Mouse (Mus musculus) adrenal gland, postnatal 36 days (tissue): Measurements from ENCODE around the gene Mylk4. TPM values are rescaled to one million over a fixed set of nuclear protein-coding genes. Genes with fewer than 3 reads are reported as not detected.
A peak's percentile ranks its signal among the peaks of the same experiment; 100 is the strongest.

Experiments
- DNase-seq, 2 experiments: peaks; one replicate each; pipeline ENCODE4 v3.0.0; 2021; ENCODE audit warnings: mixed read lengths in 1 of 2
- total RNA-seq, 2 experiments: library from RNA; stranded (reverse); gene quantifications; 2 replicates each; pipeline ENCODE4 v1.2.3; 2021

Gene Mylk4
- total RNA-seq, 2 experiments from 2014 or later = not detected

DNA sequence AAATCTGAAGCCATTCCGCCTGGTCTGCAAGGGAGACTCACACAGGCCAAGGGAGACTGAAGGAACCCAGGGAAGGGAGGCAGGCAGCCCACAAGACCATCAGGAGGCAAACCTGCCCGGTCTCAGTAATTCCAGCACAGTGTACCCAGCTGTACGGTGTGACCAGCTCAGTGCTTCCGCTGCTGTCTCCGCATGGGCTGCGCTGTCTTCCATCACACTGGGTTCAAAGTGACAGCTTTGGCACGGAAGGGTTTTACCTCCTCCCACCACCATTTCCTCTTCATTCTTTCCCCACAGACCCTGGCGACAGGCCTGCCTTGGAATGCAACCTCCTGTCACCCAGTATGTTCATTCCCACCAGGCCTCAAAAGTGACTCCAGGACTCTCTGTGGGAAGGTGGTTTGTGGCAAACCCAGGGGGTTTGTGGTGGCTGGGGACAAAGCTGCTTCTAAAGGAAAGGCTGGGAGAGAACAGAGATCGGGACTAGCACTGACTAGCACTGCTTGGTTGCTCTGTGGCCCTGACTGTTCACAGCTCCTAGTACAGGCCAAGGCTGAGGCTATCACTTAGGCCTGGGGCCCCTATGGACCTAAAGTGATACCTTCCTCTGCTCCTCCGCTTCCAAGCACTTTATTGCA, 77.0 kb downstream of the Mylk4 start:
- DNase-seq = no peak

DNA sequence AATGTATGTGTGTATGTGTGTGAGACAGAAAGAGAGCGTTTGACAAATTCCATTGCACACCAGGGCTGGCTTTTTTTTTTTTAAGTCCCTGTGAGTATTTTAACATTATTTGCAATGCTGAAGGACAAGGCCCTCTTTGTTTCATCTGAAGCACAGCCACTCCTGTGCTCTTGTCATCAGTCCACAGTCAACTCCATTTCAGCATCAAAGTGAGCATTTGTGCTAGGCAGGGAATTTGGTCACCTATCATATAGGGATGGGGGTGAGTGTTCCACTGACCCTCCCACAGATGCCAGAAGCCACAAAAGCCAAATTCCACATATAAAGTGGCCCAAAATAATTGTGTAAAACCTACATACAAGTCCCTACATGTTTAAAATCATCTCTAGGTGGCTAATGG, 78.4 kb downstream of the Mylk4 start:
- no peak for DNase-seq

DNA sequence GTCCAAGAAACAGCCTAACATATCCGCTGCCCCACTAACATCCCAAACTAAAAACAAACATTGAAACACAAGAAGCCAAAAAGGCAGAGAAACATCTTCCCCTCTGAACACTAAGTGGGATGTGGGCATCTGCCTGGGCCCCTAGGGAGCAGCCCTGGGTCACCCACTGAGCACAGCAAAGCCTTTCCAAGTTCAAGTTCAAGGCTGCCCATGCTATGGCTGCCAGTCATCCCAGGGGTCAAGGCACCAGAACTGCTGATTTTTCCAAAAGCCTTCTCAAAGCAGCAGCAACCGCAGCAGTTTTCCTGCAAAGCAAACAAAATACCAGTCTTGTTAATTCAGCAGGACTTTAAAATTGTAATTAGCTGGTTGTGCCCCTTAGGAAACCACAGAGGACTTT, 78.8 kb downstream of the Mylk4 start:
- DNase-seq = no peak

GRCm38 (mm10) chr13:32701564-32701963, 82.2 kb downstream of the Mylk4 start:
- no peak for DNase-seq

GRCm38 (mm10) chr13:32699376-32699775, 84.4 kb downstream of the Mylk4 start:
- no peak for DNase-seq

- DNase-seq = no peak
Measured at GRCm38 (mm10) chr13:32698956-32699355, 84.8 kb downstream of the Mylk4 start.

DNA sequence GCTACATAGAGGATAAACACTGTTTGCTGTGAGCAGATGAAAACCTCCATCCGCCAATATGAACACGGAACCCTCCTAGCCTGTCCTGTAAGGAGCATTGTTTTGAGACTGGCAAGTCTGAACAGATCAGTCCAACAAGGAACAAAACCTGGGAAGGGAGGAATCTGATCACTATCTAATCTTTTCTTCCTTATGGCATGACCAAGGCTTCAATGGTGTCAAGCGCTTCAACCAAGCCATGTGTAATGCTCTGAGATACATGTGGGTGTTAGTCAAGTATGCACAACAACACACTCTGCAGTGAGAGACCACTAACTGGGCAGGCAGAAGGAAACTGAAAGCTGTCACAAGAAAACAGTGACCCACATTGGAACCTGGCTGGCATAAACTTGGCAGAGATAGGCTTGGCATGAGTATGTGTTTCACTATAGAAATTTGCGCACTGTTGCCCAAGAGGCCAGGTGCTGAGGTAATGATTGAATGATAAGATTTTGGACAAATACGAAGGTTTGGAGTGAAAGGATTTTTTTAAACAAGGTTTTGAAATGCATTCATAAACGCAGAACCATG, 89.8 kb downstream of the Mylk4 start:
- no peak for DNase-seq

GRCm38 (mm10) chr13:32692563-32692962, 91.2 kb downstream of the Mylk4 start:
- no peak for DNase-seq

- DNase-seq = no peak
Measured at GRCm38 (mm10) chr13:32690279-32690678, 93.5 kb downstream of the Mylk4 start.

- DNase-seq = peak; percentile 60 to 80
Measured at GRCm38 (mm10) chr13:32680868-32681515, 102.8 kb downstream of the Mylk4 start.

DNA sequence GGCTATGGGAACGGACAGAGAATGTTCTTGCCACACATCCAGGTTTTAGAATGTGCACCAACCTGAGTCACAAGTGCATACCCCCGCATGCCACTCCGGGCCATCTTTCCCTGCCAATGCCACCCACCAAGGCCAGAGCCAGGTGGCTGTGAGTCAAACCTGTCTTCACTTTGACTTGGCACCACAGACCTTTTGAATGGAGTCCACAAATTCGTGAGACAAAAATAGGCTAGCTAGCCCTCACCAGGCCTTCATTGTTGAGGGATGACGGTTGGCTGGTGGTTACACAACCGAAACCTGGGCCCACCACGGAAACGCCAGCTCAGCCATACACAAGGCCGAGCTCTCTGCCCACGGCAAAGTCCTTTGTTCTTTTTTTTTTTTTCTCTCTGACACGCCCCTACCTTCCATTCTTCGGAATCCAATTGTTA, 103.6 kb downstream of the Mylk4 start:
- DNase-seq = peak in 1 of 2 experiments; percentile 6

GRCm38 (mm10) chr13:32678998-32679397, 104.8 kb downstream of the Mylk4 start:
- no peak for DNase-seq

DNA sequence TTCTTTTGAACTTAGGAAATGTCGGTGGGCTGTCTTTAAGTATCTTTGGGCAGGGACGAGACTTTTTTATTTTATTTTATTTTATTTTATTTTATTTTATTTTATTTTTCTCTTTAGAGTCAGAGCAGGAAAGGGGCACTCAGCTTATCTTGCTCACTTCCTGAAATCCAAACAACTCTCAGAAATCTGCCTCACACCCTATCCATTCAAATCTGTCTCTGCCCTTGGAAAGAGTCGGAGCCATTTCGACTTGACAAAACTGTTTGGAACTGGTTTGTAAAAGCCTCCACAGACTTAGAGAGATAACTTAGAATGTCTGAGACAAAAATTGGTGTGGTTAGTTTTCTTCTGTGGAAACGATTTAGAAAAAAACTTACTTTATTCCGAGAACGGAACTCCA, 113.0 kb downstream of the Mylk4 start:
- no peak for DNase-seq

GRCm38 (mm10) chr13:32668296-32668695, 115.5 kb downstream of the Mylk4 start:
- DNase-seq = no peak

- DNase-seq = no peak
Measured at GRCm38 (mm10) chr13:32667386-32667785, 116.4 kb downstream of the Mylk4 start.

- DNase-seq = peak; percentile 22 to 42
Measured at GRCm38 (mm10) chr13:32662041-32662440, 121.7 kb downstream of the Mylk4 start.

DNA sequence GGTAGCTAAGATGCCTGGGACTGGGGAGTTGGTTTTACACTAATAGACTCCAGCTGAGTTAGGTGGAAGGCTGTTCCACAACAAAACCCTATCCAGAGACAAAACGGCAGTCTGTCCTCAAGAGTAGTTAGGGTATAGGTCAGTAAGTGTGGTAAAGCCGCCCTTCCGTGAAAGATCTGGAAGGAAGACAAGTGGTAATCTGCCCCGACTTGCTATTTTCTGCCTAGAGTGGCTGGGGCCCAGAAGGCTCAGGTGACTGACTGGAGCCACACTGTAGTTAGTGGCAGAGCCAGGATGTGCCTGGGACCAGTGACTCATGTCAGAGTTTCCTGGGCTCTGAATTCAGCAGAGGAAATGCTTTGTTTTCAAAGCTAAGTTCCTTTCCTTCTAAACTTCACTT, 123.5 kb downstream of the Mylk4 start:
- DNase-seq = peak in 1 of 2 experiments; percentile 15

DNA sequence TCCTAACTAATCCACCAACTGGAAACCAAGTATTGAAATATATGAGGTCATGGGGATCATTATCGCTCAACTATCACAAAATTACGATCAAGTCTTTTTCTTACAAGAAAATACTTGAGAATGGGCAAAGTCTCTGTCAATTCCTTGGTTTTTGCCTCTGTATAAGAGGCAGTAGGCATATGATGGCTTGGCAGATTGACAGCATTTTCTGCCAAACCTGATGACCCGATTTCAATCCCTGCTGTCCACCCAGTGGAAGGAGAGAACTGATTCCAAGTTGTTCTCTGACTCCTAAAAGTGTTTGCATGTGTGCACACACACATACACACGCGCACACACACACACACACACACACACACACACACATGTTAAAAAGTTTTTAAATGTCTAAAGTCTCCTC, 124.5 kb downstream of the Mylk4 start:
- DNase-seq = no peak

- DNase-seq = no peak
Measured at GRCm38 (mm10) chr13:32657583-32657982, 126.2 kb downstream of the Mylk4 start.
